Mouse (Mus musculus): Measurements from ENCODE around the gene Eef1e1.

Gene Eef1e1

DNA sequence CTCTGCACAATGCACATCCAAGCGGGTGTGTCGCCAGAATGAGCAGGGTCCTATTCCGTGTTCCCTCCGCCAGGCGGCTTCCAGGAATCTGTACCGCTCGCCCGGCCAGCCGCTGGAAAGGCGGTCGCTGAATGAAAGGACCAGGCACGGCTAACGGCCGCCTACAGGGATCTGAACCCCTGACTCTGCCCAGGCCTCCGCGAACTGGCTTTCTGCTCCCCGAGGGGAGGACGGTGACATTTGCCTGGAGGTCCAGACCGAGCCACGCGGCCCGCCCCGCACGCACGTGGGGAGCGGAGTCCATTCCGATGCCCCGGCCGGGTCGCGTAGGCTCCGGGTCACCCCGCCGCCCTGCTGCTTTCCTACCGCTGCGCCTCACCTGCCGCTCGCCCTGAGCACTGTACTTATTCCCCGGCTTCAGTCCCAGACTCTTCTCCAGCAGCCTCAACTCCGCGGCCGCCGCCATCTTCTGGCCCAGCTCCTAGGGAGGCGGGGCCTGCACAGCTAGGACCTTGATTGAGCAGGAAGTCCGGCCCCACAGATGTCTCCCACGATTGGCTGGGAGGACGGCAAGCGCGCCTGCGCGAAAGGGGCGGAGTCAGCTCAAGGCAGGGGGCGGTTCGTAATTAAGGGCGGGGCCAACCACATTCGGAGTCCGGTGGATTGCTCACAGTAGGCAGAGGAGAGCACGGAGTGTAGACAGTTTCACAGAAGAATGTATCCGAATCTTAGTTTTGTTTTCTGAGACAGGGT lies at the start of gene Eef1e1:
Gene Eef1e1 (minus strand): TSS at position 531 of the 753 bp plus-strand sequence.
- in situ Hi-C loops (cut with MboI, MseI), result no loop called here

DNA sequence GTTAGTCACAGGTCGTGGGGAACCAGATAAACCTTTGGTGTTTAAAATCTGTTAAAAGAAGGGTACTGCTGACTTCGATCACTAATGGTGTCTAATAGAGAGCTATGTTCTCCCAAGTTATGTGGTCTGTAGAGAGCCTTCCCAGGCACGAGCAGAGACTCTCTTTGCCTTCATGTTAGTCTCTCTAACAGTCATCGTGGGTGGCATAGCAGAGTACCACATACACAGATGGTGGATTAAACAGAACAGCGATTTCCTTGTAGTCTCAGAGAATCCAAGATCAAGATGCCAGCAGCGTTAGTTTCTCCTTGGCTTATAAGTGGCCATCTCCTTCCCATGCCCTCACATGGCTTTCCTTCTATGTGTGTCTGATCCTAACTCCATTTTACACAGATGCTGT lies 32.0 kb upstream of the Eef1e1 start:
- in situ Hi-C loops (cut with MboI, MseI), result no loop called here

DNA sequence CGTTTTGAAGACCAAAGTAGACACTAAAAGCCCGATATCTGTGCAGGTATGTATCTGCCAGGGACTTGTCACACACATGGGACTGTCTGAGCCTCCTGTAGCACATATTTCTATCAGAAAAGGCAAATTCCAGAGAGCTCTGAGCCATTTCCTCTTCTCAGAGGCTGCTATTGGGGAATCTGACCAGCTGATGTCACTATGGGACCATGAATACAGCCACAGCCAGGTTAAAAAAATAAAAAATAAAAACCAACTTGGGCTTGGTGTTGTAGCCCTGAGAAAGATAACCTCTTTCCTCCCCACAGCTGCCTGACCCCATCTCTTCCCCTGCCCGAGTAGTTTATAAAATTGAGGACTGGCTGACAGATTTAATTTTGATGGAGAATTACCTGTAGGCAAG lies 31.2 kb upstream of the Eef1e1 start:
- in situ Hi-C loops (cut with MboI, MseI), result no loop called here

DNA sequence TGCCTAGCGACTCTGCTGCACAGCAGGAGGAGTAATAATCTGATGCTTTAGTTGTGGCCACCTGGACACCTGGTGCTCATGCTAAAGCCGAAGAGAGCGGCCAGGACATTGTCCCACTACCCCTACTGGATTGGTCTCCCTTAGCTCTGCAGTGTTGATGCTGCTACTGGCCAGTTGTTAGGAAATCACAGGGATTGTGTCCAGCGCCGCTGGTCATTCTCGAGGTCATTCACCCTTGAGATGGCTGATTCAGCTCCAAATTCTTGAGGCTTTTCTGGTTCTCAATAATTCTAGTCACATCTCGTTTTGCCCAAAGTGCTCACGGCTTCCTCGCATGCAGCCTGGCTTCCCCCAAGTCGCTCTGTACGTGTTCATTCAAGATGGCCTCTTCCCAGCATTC lies 29.9 kb upstream of the Eef1e1 start:
- in situ Hi-C loops (cut with MboI, MseI), result no loop called here

DNA sequence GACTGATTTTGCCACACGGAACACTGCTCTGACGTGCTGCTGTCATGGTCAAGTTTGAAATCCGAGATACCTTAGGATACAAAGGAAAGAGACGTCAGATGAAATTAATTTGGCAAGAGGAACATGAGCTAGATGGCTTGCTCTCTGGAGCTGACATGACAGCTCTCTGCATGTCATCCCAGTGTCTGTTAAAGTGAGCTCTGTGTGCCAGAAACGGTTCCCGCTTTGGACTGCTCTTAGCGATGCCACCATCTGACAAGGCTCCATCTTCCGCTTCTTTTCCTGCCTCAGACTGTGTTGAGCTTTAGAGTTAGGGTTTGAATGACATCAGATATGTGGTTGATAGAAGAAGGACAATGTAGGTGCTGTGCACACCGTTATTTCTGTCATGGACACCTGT lies 13.5 kb upstream of the Eef1e1 start:
- in situ Hi-C loops (cut with MboI, MseI), result loop anchor here (10.0 kb wide), 1 partner anchor 418 kb away; no protein-coding TSS in a partner anchor

DNA sequence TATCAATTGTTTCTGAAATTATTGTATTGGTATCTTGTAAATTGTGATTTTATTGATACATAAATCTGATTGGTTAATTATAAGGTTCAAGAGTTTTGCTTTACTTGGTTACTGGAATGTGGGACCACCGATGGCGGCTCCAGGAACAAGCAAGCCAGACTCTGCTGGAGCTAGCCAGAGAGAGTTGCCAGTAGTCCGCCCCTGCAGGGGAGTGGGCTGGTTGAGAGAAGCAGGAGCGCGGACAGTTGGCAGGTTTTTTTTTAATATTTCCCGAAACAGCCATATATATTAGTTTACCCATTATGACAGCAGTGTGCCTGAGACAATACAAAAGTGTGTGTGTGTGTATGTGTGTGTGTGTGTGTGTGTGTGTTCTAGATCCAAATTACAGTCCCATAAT lies 12.6 kb upstream of the Eef1e1 start:
- in situ Hi-C loops (cut with MboI, MseI), result loop anchor here (10.0 kb wide), 1 partner anchor 417 kb away; no protein-coding TSS in a partner anchor

DNA sequence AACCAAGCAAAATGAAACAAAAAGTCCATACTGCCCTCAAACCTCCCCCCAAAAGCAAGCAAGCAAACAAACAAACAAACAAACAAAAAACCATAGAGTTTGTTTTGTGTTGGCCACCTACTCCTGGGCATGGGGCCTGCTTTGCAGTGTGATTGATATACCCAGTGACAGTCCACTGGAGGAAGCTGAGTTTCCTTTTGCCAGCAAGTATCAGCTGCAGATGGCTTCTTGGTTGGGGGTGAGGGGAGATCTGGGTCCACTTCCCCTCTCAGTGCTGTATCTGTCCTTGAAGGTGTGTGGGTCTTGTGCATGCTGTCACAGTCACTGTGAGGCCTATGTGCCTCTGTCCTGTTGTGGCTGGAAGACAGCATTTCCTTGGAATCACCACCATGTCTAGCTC lies 11.2 kb upstream of the Eef1e1 start:
- in situ Hi-C loops (cut with MboI, MseI), result loop anchor here (10.0 kb wide), 1 partner anchor 415 kb away; no protein-coding TSS in a partner anchor

DNA sequence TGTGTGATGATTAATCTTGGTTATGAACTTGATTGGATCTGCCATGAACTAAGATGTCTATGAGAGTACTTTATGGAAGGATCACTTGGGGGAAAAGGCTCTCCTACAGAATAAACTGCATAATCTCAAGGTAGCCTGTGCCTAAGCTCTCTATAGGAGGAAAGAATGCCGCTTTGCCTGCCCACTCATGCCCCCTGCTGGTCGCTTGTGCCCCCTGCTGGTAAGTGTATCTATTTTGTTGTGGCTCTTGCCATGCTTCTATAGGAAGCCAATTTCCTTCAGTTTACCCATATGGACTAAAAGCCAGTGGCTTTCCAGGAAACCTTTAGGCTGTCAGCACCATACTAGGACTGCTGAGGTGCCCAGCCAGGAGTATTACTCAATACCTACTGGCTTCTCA lies 9.7 kb upstream of the Eef1e1 start:
- in situ Hi-C loops (cut with MboI, MseI), result loop anchor here (10.0 kb wide), 1 partner anchor 296 kb away; the partner anchor contains the start of gene Slc35b3

DNA sequence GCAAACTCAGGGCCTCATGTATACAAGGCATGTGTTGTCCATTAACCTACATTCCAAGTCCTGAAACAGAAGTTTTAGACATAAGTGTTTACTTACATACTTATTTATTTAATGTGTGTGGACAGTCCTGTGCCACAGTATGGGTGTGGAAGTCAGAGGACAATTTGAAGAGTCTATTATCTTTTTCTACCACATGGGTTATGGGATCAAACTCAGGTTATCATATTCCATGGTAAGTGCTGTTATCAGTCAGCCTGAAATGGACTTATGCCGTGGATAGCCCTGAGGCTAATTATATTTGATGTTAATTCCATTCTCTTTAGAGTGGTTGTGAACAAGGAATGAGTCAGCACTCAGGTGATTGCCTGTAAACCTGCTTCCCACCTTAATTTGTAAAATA lies 5.9 kb upstream of the Eef1e1 start:
- in situ Hi-C loops (cut with MboI, MseI), result loop anchor here (10.0 kb wide), 1 partner anchor 300 kb away; the partner anchor contains the start of gene Slc35b3

DNA sequence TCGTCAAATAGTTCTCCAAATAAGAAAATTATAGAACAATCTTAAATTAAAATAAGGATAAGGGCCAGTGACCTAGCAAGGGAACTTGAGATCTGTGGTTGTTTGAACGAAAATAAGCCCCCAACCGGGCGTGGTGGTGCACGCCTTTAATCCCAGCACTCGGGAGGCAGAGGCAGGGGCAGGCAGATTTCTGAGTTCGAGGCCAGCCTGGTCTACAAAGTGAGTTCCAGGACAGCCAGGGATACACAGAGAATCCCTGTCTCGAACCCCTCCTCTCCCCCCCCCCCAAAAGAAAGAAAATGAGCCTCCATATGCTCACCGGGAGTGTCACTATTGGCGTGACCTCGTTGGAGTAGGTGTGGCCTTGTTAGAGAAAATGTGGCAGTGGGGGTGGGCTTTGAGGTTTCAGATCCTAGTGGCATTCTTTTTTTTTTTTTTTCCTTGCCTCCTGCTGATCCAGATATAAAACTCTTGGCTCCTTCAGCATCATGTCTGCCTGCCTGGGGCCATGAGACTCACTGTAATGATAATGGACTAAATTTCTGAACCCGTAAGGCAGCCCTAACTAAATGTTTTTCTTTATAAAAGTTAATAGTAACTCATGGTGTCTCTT lies 772 bp upstream of the Eef1e1 start:
- in situ Hi-C loops (cut with MboI, MseI), result loop anchor here (10.0 kb wide), 1 partner anchor 305 kb away; the partner anchor contains the start of gene Slc35b3

DNA sequence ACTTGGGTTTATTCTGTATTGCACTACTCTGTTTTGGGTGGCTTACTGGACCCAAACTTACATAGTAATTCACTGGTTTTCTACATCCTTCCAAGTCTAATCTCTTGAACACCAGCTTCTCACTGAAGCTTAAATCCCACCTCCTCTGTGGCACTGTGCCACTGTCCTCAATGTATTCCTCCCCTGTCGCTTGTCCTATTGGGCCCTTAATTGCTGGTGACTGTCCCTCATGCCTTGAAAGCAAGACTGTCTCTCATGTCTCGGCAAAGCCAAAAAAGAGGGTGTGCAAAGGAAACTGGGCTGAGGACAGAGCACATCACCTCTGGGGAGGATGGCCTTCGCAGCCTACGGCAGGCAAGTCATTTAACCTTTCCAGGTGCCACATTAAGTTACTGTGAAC lies 993 bp downstream of the Eef1e1 start:
- in situ Hi-C loops (cut with MboI, MseI), result no loop called here

DNA sequence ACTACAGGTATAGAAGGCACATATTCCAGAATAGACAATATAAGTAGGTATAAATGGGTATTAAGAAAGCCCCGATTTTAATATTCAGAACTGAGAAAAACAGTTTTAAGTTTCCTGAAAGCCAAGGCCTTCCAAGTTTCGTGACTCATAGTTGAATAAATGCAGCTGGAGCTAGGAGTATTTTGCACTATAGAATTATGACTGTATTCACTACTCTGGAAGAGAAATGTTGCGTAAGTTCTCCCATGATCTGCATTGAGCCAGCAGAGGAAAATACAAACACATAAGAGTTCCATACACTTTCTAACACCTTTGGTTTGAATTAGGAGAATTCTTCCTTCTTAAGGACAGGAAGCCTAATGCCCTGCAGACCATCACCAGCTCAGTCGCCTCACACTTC lies 8.6 kb downstream of the Eef1e1 start:
- in situ Hi-C loops (cut with MboI, MseI), result no loop called here

DNA sequence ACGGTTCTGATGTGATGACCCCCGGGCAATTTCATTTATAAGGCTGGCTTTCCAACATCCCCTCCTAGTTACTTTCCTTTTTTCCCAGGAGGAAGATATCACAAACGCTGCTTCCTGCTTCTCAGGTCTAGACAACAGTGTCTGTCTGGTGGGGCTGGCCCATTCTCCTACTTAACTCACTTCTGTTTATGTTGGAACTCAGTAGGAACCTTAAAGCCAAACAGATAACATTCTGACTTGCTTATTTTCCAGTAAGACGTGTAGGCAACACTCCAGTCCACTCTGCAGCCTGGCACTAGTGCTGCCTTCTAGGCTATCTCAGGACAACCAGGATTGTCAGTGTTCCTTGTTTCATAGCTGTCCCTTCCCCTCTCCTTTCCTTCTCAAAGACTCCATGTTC lies 9.8 kb downstream of the Eef1e1 start:
- in situ Hi-C loops (cut with MboI, MseI), result no loop called here

DNA sequence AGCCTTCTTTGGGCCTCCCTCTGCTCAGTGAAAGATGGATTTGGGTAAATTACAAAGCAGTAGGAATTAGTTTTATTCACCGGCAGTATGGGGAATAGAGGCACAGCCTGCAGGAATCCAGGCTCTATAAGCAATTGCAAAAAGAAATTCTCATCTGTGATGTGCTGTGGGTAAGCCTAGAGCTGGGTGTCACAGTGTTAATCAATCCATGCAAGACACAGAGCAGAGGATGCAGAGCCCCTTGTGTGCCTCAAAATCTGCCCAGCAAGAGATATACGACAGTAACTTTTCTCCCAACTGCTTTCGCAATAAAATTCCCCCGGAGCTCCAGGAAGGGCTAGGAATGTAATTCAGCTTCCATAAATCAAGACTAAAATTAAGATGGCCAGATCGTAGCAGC lies 17.4 kb downstream of the Eef1e1 start:
- in situ Hi-C loops (cut with MboI, MseI), result no loop called here

DNA sequence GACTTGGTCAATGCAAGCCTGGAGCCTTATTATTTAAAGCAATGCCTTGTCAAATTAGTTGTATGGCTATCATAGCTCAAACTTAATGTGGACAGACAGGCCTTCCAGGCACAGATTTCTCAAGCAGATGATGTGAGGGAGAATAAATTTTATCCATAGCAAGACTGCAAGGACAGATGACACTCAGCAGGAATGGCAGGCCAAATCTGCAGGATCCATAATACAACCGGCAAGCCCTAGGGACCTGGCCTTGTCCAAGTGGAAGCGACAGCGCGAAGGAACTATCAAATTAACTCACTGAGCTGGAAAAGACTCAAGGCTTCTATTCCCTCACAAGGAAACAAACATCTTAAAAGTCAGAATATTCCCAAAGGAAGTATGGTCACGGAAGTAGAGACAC lies 17.9 kb downstream of the Eef1e1 start:
- in situ Hi-C loops (cut with MboI, MseI), result no loop called here

DNA sequence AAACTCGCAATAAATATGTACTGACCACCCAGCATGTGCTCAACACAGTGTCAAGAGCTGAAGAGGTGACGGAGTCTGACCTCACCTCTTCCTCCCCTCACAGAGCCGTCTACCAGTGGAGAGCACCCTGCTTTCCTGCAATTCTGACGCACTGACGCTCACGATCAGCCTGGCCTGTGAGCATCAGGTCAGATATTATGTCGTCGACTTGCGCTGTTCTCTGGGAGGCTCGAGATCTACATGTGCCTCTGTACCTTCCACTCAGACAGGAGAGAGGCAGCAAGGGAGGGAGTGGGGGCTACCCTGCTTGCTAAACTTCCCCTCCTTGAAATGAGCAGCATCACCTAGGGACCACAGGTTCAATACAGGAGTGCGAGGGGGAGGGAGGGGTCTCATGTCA lies 20.2 kb downstream of the Eef1e1 start:
- in situ Hi-C loops (cut with MboI, MseI), result loop anchor here (10.0 kb wide), 1 partner anchor 904 kb away; no protein-coding TSS in a partner anchor

DNA sequence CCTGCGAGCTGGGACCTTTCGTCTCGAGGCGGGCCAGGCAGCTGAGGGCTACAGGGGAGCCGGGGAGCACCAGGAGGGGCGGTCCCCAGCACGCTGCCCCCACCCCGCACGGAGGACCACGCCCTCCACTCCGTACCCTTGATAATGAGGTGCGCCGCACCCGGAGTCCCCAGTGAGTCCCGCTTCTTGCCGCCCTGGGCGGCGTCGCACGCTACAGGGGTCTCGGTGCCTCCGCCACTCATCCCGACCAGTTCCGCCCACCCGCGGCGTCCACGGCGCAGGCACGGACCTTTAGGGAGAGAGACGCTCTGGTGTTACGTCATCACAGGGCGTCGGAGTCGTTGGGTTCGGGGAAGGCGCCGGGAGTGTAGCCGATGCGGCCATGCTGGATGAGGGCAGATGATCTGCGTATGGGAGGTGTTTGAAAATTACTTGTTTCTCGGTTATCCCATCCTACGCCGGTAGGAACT lies 24.0 kb downstream of the Eef1e1 start, which contains the start of gene Bloc1s5:
Gene Bloc1s5 (minus strand): TSS at position 310 of the 470 bp plus-strand sequence.
- in situ Hi-C loops (cut with MboI, MseI), result loop anchor here (10.0 kb wide), 1 partner anchor 900 kb away; no protein-coding TSS in a partner anchor

DNA sequence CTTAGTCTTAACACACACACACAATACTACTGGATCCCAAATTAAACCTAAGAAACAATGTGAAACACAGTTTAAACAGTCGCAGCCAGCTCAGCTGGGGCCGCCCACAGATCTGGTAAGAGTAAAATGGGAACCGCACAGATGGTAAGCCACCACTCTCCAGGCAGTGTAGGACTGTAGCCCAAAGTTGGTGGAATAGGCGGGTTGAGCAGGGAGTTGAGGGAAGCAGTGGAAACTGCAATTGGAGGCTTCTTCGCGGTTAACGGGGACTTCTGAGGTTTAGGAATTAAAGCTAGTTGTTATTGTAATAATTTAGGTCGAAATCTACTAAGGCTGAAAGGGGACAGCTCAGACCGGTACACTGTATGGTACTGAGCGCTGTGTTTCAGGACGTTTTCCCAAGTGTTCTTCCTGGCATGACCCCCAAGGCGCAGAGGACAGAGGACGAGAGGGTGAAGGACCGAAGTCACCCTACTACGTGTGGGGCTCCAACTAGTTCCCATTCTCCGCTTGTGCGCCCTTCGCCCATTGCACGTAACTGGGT lies 24.5 kb downstream of the Eef1e1 start:
- in situ Hi-C loops (cut with MboI, MseI), result loop anchor here (10.0 kb wide), 1 partner anchor 900 kb away; no protein-coding TSS in a partner anchor

DNA sequence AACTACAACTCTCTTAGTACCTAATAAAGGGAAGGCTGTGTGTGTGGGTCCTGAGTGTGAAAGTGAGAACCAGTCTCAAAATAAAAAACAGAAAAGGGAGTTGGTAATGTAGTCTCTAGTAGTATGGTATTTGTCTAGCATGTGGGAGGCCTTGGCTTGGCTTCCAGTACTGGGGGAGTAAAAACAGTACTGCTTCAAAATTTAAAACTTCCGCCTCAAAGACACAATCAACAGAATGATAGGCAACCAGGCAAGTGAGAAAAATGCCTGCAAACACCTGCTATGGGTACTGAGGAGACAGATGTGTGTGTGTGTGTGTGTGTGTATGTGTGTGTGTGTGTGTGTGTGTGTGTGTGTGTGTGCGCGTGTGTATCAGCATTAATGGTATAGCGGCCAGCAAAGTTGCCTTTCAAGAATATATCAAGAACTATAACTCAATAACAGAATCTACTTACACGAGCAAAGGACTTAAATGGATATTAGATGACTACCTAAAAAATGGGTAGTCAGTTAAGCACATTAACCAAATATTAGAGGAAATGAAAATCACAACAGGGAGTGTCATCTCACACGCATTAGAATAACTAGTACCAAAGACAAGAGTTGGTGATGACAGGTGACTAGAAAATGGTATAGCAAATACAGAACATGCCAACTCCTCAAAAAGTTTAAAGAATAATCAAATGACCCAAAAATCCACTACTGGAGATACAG lies 25.4 kb downstream of the Eef1e1 start:
- in situ Hi-C loops (cut with MboI, MseI), result loop anchor here (10.0 kb wide), 1 partner anchor 899 kb away; no protein-coding TSS in a partner anchor

DNA sequence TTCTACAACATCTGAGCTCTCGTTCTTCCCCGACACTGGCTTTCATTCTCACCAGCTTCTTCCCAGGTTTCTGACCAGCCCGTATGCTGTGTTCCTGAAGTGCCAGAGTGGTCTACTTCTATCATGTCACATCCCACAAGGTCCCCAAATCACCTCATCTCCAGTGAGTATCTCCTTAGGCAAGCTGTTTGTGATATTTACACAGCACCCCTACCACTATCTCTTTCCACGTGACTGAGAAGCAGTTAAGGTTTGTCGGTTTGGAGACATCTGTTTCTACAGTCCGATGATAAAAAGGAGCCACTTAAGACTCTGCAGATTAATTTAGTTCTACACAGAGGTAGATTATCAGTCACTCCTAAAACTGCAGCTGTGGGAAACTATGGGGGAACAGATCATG lies 26.3 kb downstream of the Eef1e1 start:
- in situ Hi-C loops (cut with MboI, MseI), result loop anchor here (10.0 kb wide), 1 partner anchor 898 kb away; no protein-coding TSS in a partner anchor

DNA sequence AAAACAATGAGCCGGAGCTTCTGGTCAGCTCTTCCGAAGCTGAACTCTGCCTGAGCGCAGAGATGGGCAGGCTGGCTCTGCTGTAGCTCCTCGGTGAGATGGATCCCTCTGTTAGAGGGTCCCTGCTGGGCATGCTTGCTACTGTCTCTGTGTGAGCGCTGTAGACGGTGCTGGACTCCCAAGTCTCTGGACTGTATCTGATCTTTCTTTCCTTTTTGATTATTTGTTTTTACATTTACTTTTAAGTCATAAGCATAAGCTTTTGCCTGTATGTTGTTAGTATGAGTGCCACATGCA lies 32.7 kb downstream of the Eef1e1 start:
- in situ Hi-C loops (cut with MboI, MseI), result no loop called here

All from T-helper 1 cell (primary cell).